In the genomic region with DNA sequence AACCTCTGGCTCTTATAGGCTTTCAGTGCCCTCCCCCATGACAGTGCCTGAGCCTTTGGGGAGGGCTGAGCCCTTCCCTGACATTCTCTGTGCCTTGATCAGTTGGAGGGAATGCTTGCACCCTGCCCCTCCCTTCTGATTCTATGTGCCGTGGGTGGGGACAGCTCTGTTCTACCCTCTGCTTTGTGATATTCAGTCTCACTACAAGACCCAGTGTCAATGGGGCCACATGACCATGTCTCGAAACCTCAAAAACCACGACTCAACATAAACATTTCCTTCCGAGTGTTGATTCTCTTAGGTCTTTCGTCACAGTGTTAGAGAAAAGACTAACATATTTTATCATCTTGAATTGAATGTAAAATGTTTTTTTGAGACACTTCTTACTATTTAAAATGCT, we compare ENCODE assay signal across 20 mouse cellular contexts.
A peak's percentile ranks its signal among the peaks of the same experiment; 100 is the strongest.
DNase-seq lines count a peak whose midpoint lies in the region; ATAC-seq and TF ChIP-seq lines count a peak whose summit lies in the region.
"Had no signal": no experiment of that assay in that cellular context is flagged by ENCODE, and none has a peak within 500 bp of the region (broad histone marks: within the 10 kb centered on the region; RNA-seq: fewer than 3 reads in every experiment).

No protein-coding gene starts in this region.

- H3K27ac ChIP-seq in hindbrain, postnatal 0 days = no peak overlapping the region
- no peak overlapping the region for H3K27ac ChIP-seq in hindbrain, embryonic 14.5 days
- H3K27ac ChIP-seq: embryonic facial prominence, embryonic 12.5 days; hindbrain, embryonic 13.5 days; left cerebral cortex, adult 2 months; limb, embryonic 10.5 days; midbrain, embryonic 12.5 days had no signal

- WGBS in hindbrain, postnatal 0 days = 81% methylated on average over 5 of the region's 5 CpGs
- 89% methylated on average over 5 of the region's 5 CpGs for WGBS in hindbrain, embryonic 14.5 days

- H3K36me3 ChIP-seq in hindbrain, postnatal 0 days (ENCODE audit: insufficient read depth, low read length) = no peaks in the 10 kb centered on the region
- H3K36me3 ChIP-seq in hindbrain, embryonic 14.5 days (replicated peaks; ENCODE audit: control insufficient read depth, insufficient read depth) = no peaks in the 10 kb centered on the region
- H3K36me3 ChIP-seq: embryonic facial prominence, embryonic 12.5 days; hindbrain, embryonic 13.5 days; limb, embryonic 10.5 days; midbrain, embryonic 12.5 days had no signal

- H3K4me1 ChIP-seq in hindbrain, postnatal 0 days (ENCODE audit: insufficient read depth, low read length) = no peaks in the 10 kb centered on the region
- H3K4me1 ChIP-seq in hindbrain, embryonic 14.5 days (replicated peaks; ENCODE audit: control insufficient read depth, insufficient read depth, low read length) = no peaks in the 10 kb centered on the region
- H3K4me1 ChIP-seq: hindbrain, embryonic 13.5 days; midbrain, embryonic 12.5 days had no signal

- peak; percentile 12 to 23 for DNase-seq in spleen, postnatal 36 days (ENCODE audit: low spot score in 2 of 2)
- no peak for DNase-seq in spleen, adult 18-20 months
- DNase-seq in CD4-positive, CD25-positive, alpha-beta regulatory T cell, adult 2 months (ENCODE audit: low read depth, low spot score) = peak; percentile 63
- DNase-seq in T-cell, adult 2 months (ENCODE audit: low spot score) = peak; percentile 70
- peak; percentile 51 for DNase-seq in naive thymus-derived CD4-positive, alpha-beta T cell, adult 2 months (ENCODE audit: low read depth)
- DNase-seq in hindbrain, postnatal 0 days (ENCODE audit: low spot score) = no peak
- DNase-seq in hindbrain, embryonic 14.5 days (ENCODE audit: low spot score) = no peak
- DNase-seq: adrenal gland, adult 2 months; cerebellum, adult 9-10 months; gastrocnemius, postnatal 36 days; kidney, postnatal 36 days; liver, postnatal 0 days; lung, postnatal 36 days had no signal

- no peak for ATAC-seq in hindbrain, postnatal 0 days
- ATAC-seq in hindbrain, embryonic 14.5 days (ENCODE audit: low FRiP score) = no peak
- ATAC-seq: forebrain, embryonic 16.5 days; intestine, embryonic 16.5 days; liver, postnatal 0 days had no signal

- no peak overlapping the region for H3K4me2 ChIP-seq in hindbrain, postnatal 0 days (ENCODE audit: low read depth, low read length)
- no peak overlapping the region for H3K4me2 ChIP-seq in hindbrain, embryonic 14.5 days (replicated peaks)
- H3K4me2 ChIP-seq: embryonic facial prominence, embryonic 12.5 days; hindbrain, embryonic 13.5 days; midbrain, embryonic 12.5 days had no signal

- no peak overlapping the region for H3K9ac ChIP-seq in hindbrain, postnatal 0 days (replicated peaks; ENCODE audit: low read length)
- H3K9ac ChIP-seq in hindbrain, embryonic 14.5 days = no peak overlapping the region
- H3K9ac ChIP-seq: embryonic facial prominence, embryonic 12.5 days; hindbrain, embryonic 13.5 days; liver, postnatal 0 days; midbrain, embryonic 12.5 days had no signal

- no peaks in the 10 kb centered on the region for H3K9me3 ChIP-seq in hindbrain, postnatal 0 days (ENCODE audit: low read length)
- no peaks in the 10 kb centered on the region for H3K9me3 ChIP-seq in hindbrain, embryonic 14.5 days (ENCODE audit: control insufficient read depth, low read length)
- H3K9me3 ChIP-seq: embryonic facial prominence, embryonic 12.5 days; hindbrain, embryonic 13.5 days; limb, embryonic 10.5 days; midbrain, embryonic 12.5 days had no signal

- no peaks in the 10 kb centered on the region for H3K27me3 ChIP-seq in hindbrain, postnatal 0 days (ENCODE audit: insufficient read depth, low read length)
- H3K27me3 ChIP-seq in hindbrain, embryonic 14.5 days (ENCODE audit: control insufficient read depth, insufficient read depth, low read length) = no peaks in the 10 kb centered on the region
- H3K27me3 ChIP-seq: embryonic facial prominence, embryonic 12.5 days; hindbrain, embryonic 13.5 days; midbrain, embryonic 12.5 days had no signal

- no peak for TF ChIP-seq CTCF in hindbrain, postnatal 0 days (IDR thresholded peaks at IDR 0.05; ENCODE audit: low read depth)

- H3K4me3 ChIP-seq in hindbrain, postnatal 0 days (ENCODE audit: low read length) = no peak overlapping the region
- no peak overlapping the region for H3K4me3 ChIP-seq in hindbrain, embryonic 14.5 days (replicated peaks; ENCODE audit: low read length)
- H3K4me3 ChIP-seq: embryonic facial prominence, embryonic 12.5 days; hindbrain, embryonic 13.5 days; left cerebral cortex, adult 2 months; limb, embryonic 10.5 days; midbrain, embryonic 12.5 days had no signal

Comparison
In these comparisons a context has a peak if more than half of its experiments do, and no peak if none do; other contexts are left out.
1. DNase-seq: peak in spleen, postnatal 36 days (2 of 2), CD4-positive, CD25-positive, alpha-beta regulatory T cell, adult 2 months (single experiment), T-cell, adult 2 months (single experiment) and naive thymus-derived CD4-positive, alpha-beta T cell, adult 2 months (single experiment); none in spleen, adult 18-20 months (0 of 2), hindbrain, postnatal 0 days (single experiment) and hindbrain, embryonic 14.5 days (single experiment).